Mouse (Mus musculus): ENCODE results near the gene Trim56.

- no peak for TF ChIP-seq CTCF (IDR thresholded peaks at IDR 0.05; ENCODE audit: borderline replicate concordance, control insufficient read depth, extremely low read depth, insufficient read depth, low read length, poor library complexity)
- TF ChIP-seq POLR2A (IDR thresholded peaks at IDR 0.05; ENCODE audit: control insufficient read depth, extremely low read depth, insufficient read depth, low read length, poor library complexity) = no peak
Measured at GRCm38 (mm10) chr5:137077187-137077586, 38.8 kb downstream of the Trim56 start.
